Mouse (Mus musculus) lung, embryonic 14.5 days (tissue): ENCODE results near the gene Vmn1r54. TPM values are rescaled to one million over a fixed set of nuclear protein-coding genes. Genes with fewer than 3 reads are reported as not detected.
"Not testable (repeated sequence)": the region's sequence is repeated elsewhere in the genome, so short reads cannot be mapped to it uniquely, and the experiment has no call there.

ENCODE experiments used
- ATAC-seq: fragments of 200-750 bp; cut with Nextera tagmentation; 2 replicates; pipeline ENCODE4 v1.8.0; 2017; ENCODE audit warnings: mild to moderate bottlenecking, moderate TSS enrichment, moderate library complexity; ENCODE audit not compliant: insufficient read depth
- DNase-seq: peaks from one replicate; pipeline ENCODE4 v3.0.0-alpha.2; 2015
- H3K27ac ChIP-seq: fragments of 300-500 bp; sonication (generic); 2 replicates; pipeline ENCODE4 v1.5.1; 2014; ENCODE audit warnings: low read depth, mild to moderate bottlenecking, moderate library complexity
- H3K27me3 ChIP-seq: fragments of 300-500 bp; sonication (generic); 2 replicates; pipeline ENCODE4 v1.6.1; 2014; ENCODE audit warnings: low read length, control low read depth; ENCODE audit not compliant: insufficient read depth
- H3K36me3 ChIP-seq: fragments of 300-500 bp; sonication (generic); 2 replicates; pipeline ENCODE4 v1.6.1; 2014; ENCODE audit warnings: control low read depth; ENCODE audit not compliant: insufficient read depth
- H3K4me1 ChIP-seq: fragments of 300-500 bp; sonication (generic); 2 replicates; pipeline ENCODE4 v1.6.1; 2014; ENCODE audit warnings: antibody characterized with exemption, control low read depth; ENCODE audit not compliant: insufficient read depth
- H3K4me2 ChIP-seq: fragments of 300-500 bp; sonication (generic); 2 replicates; pipeline ENCODE4 v1.6.1; 2014; ENCODE audit warnings: mild to moderate bottlenecking
- H3K4me3 ChIP-seq: fragments of 300-500 bp; sonication (generic); 2 replicates; pipeline ENCODE4 v1.5.1; 2014; ENCODE audit warnings: low read depth, low read length
- H3K9ac ChIP-seq: fragments of 300-500 bp; sonication (generic); 2 replicates; pipeline ENCODE4 v1.6.1; 2014
- H3K9me3 ChIP-seq: fragments of 300-500 bp; sonication (generic); 2 replicates; pipeline ENCODE4 v1.6.1; 2016; ENCODE audit warnings: low read depth, low read length, control low read depth
- CTCF ChIP-seq: IDR thresholded peaks from 2 replicates; pipeline ENCODE4 v1.5.1; 2016; ENCODE audit warnings: antibody characterized with exemption, low read depth
- WGBS: fragments of 180-500 bp; shearing (Covaris S2); extraction: QIAGEN DNeasy Blood & Tissue Kit; methylation state at CpG from one replicate; pipeline ENCODE4 v1.1.7; 2014; 5-methylcytosine and 5-hydroxymethylcytosine counted together
- polyA plus RNA-seq: library from polyadenylated mRNA; unstranded; fragments of >200 nt; fragmentation: Nextera tagmentation; extraction: Ambion mirVana; gene quantifications from 2 replicates; pipeline ENCODE4 v1.2.1, GENCODE M21; 2014

The Vmn1r54 gene
- polyA plus RNA-seq: not detected in 2 replicates

- no peaks in the 10 kb centered on the region for H3K9me3 ChIP-seq
- no peak within 1 kb of the TSS for H3K9ac ChIP-seq
- no peak within 1 kb of the TSS for H3K4me2 ChIP-seq
- no peak within 1 kb of the TSS for H3K4me3 ChIP-seq
- no peaks in the 10 kb centered on the region for H3K4me1 ChIP-seq
- H3K27me3 ChIP-seq: no peaks in the 10 kb centered on the region
- no peak within 1 kb of the TSS for H3K27ac ChIP-seq
- TF ChIP-seq CTCF: no peak
- ATAC-seq (no peak), DNase-seq (no peak)
- no peaks in the 10 kb centered on the region for H3K36me3 ChIP-seq
- 79% methylated on average over 1 of the region's 1 CpGs for WGBS
Measured at GRCm38 (mm10) chr6:90246000-90246399, at the start of gene Vmn1r54. TSS of gene Vmn1r54 (plus strand) at chr6:90246300.

DNA sequence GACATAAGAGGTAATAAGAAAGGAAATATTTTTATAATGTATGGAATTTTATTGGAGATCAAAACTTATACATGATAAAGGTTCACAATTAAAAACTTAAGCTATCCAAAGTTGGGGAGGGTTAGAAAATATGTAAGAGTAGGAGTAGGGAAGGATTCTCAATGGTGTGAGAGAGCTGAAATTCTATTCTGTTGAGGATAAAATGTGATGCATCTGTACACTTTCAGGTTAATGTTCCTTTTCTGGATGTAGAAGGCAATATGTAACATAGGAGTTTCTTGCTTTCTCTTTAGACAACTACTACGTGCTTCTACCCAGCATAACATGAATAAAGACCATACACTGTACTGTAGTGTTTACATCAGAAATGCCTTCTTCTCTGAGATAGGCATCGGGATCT, 43.6 kb upstream of the Vmn1r54 start, which contains the start of gene V1ra8:
Gene V1ra8, plus strand, starts transcription at position 301 of the 400 bp plus-strand sequence.
- not testable (repeated sequence) for H3K27ac ChIP-seq, ATAC-seq, H3K4me2 ChIP-seq, H3K27me3 ChIP-seq, DNase-seq, H3K4me3 ChIP-seq, H3K4me1 ChIP-seq, H3K9ac ChIP-seq, H3K36me3 ChIP-seq, H3K9me3 ChIP-seq
- 57% methylated on average over 1 of the region's 2 CpGs for WGBS

GRCm38 (mm10) chr6:90224338-90224737, 21.8 kb upstream of the Vmn1r54 start, which contains the start of gene Vmn1r53:
TSS of gene Vmn1r53 (minus strand) at chr6:90224438.
- no peaks in the 10 kb centered on the region for H3K27me3 ChIP-seq
- no peak within 1 kb of the TSS for H3K27ac ChIP-seq
- no peaks in the 10 kb centered on the region for H3K9me3 ChIP-seq
- TF ChIP-seq CTCF: no peak
- no peak within 1 kb of the TSS for H3K4me3 ChIP-seq
- no peaks in the 10 kb centered on the region for H3K4me1 ChIP-seq
- H3K4me2 ChIP-seq: no peak within 1 kb of the TSS
- no peak within 1 kb of the TSS for H3K9ac ChIP-seq
- DNase-seq (no peak), ATAC-seq (no peak)
- no peaks in the 10 kb centered on the region for H3K36me3 ChIP-seq
- WGBS: 87% methylated on average over 1 of the region's 1 CpGs

- not testable (repeated sequence) for H3K4me1 ChIP-seq, H3K4me2 ChIP-seq, H3K4me3 ChIP-seq, ATAC-seq, H3K27ac ChIP-seq, H3K9me3 ChIP-seq, H3K36me3 ChIP-seq, H3K9ac ChIP-seq, H3K27me3 ChIP-seq, DNase-seq
- 64% methylated on average over 4 of the region's 4 CpGs for WGBS
Measured at GRCm38 (mm10) chr6:90232114-90232513, 14.0 kb upstream of the Vmn1r54 start.

- no peak for ATAC-seq
- WGBS: 49% methylated on average over 27 of the region's 27 CpGs
- Histone ChIP-seq H3K9ac (no peak overlapping the region), H3K4me1 (no peaks in the 10 kb centered on the region), H3K9me3 (no peaks in the 10 kb centered on the region), H3K27me3 (no peaks in the 10 kb centered on the region), H3K4me3 (no peak overlapping the region), H3K4me2 (no peak overlapping the region), H3K27ac (no peak overlapping the region), H3K36me3 (no peaks in the 10 kb centered on the region)
- TF ChIP-seq CTCF: no peak
- DNase-seq: no peak
Measured at GRCm38 (mm10) chr6:90232681-90233080, 13.4 kb upstream of the Vmn1r54 start.

GRCm38 (mm10) chr6:90244019-90244418, 2.1 kb upstream of the Vmn1r54 start:
- Histone ChIP-seq H3K9ac (no peak overlapping the region), H3K27ac (no peak overlapping the region), H3K27me3 (no peaks in the 10 kb centered on the region), H3K4me3 (no peak overlapping the region), H3K36me3 (no peaks in the 10 kb centered on the region), H3K4me2 (no peak overlapping the region), H3K4me1 (no peaks in the 10 kb centered on the region), H3K9me3 (no peaks in the 10 kb centered on the region)
- WGBS: 85% methylated on average over 3 of the region's 3 CpGs
- no peak for TF ChIP-seq CTCF
- DNase-seq: no peak
- no peak for ATAC-seq

- Histone ChIP-seq H3K4me3 (no peak overlapping the region), H3K9me3 (no peaks in the 10 kb centered on the region), H3K9ac (no peak overlapping the region), H3K27me3 (no peaks in the 10 kb centered on the region), H3K4me1 (no peaks in the 10 kb centered on the region), H3K27ac (no peak overlapping the region), H3K36me3 (no peaks in the 10 kb centered on the region), H3K4me2 (no peak overlapping the region)
- peak; percentile 51 for DNase-seq
- WGBS: 44% methylated on average over 12 of the region's 12 CpGs
- ATAC-seq: no peak
- peak; percentile 50 for TF ChIP-seq CTCF
Measured at GRCm38 (mm10) chr6:90288265-90288664, 42.2 kb downstream of the Vmn1r54 start.

GRCm38 (mm10) chr6:90300919-90301318, 54.8 kb downstream of the Vmn1r54 start, which contains the start of gene BC048671:
TSS of gene BC048671 (plus strand) at chr6:90301219.
- Histone ChIP-seq H3K27ac (no peak within 1 kb of the TSS), H3K27me3 (no peaks in the 10 kb centered on the region), H3K36me3 (no peaks in the 10 kb centered on the region), H3K4me3 (no peak within 1 kb of the TSS), H3K4me2 (no peak within 1 kb of the TSS), H3K4me1 (no peaks in the 10 kb centered on the region), H3K9ac (no peak within 1 kb of the TSS), H3K9me3 (no peaks in the 10 kb centered on the region)
- 67% methylated on average over 1 of the region's 1 CpGs for WGBS
- no peak for DNase-seq
- TF ChIP-seq CTCF: no peak
- ATAC-seq: no peak
